Mouse (Mus musculus) liver, embryonic 14.5 days (tissue): ENCODE data around the gene Tent4a.

Experiments
- CTCF ChIP-seq: IDR thresholded peaks from 2 replicates; pipeline ENCODE4 v1.5.1; 2016; ENCODE audit warnings: antibody characterized with exemption, low read depth, control low read depth
- EP300 ChIP-seq: IDR thresholded peaks from 2 replicates; pipeline ENCODE4 v1.6.1; 2016; ENCODE audit warnings: antibody characterized with exemption, low read depth

GRCm38 (mm10) chr13:69547488-69548180, 13.2 kb upstream of the Tent4a start:
- TF ChIP-seq EP300 (no peak), CTCF (no peak)
